Mouse (Mus musculus) layer of hippocampus, adult 8-10 months (tissue): ENCODE data around the gene Chrna7. TPM values are rescaled to one million over a fixed set of nuclear protein-coding genes. Genes with fewer than 3 reads are reported as not detected.
A peak's percentile ranks its signal among the peaks of the same experiment; 100 is the strongest.

Experiments
- DNase-seq, 2 experiments: peaks; one replicate each; pipeline ENCODE4 v3.0.0; 2022; ENCODE audit warnings: low spot score in 2 of 2
- total RNA-seq, 4 experiments: library from RNA; stranded (reverse); gene quantifications; 2 replicates each; pipeline ENCODE4 v1.2.4; 2022

Gene Chrna7
- total RNA-seq, 4 experiments from 2014 or later: 36.5 to 43.5 (median 41.7) TPM

DNA sequence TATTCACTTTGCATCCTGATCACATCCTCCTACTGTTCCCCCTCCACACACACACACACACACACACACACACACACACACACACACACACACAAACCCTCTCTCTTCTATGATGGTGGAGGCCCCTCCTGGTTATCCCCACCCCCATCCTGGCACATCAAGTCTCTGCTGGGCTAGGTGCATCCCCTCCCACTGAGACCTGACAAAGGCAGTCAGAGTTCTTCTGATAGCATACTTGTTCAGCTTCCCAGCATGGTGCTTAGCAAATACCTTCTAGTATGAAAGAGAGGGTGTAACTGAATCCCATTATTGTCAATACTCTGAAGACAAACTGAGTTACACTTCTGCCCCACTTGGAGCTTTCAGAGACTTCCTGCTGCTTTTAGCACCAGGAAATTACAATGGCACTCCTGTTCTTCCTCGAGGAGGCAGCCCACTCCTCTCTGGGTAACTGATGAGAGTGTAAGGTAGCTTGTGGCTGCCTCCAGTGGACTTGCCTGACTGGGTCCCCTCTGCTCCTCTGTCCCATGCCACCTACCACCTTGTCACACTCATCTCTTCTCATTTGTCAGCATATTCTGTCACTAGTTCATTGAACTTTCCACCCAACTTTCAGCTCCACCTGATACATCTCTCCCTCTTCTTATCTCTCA lies 127.9 kb downstream of the Chrna7 start:
- DNase-seq: no peak

DNA sequence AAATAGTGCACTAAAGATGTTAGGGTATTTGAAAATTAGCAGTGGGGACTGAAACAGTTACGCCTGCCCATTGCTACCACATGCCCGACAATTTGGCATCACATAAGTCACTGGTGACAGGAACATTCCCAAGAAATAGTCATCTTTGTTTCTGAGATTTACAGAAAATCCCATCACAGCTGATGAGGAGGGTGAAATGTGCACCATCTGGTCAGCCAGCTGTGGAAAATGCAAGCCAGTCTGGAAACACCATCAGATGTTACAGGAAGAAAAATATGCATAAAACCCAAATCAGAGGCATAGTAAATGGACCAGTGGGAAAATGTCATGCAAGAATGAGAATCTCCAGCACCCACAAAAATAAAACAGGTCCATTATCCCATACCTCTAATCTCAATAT lies 151.4 kb downstream of the Chrna7 start:
- peak; percentile 28 to 49 for DNase-seq

Other genes with a start within 250 kb of the Chrna7 start
- gene Otud7a, start 232.2 kb upstream of the Chrna7 start, total RNA-seq: 10 to 100 TPM; 62.6 to 68.2 (median 63.6) TPM